In genomic region chr3:60500571-60501527, GRCm38 (mm10) we compare ENCODE assay signal across 8 mouse cellular contexts. TPM values are rescaled to one million over a fixed set of nuclear protein-coding genes. Genes with fewer than 3 reads are reported as not detected.
DNase-seq lines count a peak whose midpoint lies in the region; ATAC-seq lines count a peak whose summit lies in the region.

No protein-coding gene starts in this region.

- H3K4me1 ChIP-seq in hindbrain, embryonic 13.5 days (replicated peaks), result peaks cover 45% of the 10 kb centered on the region

- H3K27me3 ChIP-seq in hindbrain, embryonic 13.5 days, result no peaks in the 10 kb centered on the region

- H3K9me3 ChIP-seq in hindbrain, embryonic 13.5 days, result no peaks in the 10 kb centered on the region

- H3K27ac ChIP-seq in hindbrain, embryonic 13.5 days, result peak overlapping the region; percentile 93

- peak overlapping the region; percentile 91 for H3K4me3 ChIP-seq in hindbrain, embryonic 13.5 days

- H3K9ac ChIP-seq in hindbrain, embryonic 13.5 days, result peak overlapping the region; percentile 91

- under 1% methylated on average over 76 of the region's 96 CpGs for WGBS in hindbrain, embryonic 13.5 days

- H3K4me2 ChIP-seq in hindbrain, embryonic 13.5 days, result peak overlapping the region; percentile 72

- H3K36me3 ChIP-seq in hindbrain, embryonic 13.5 days, result no peaks in the 10 kb centered on the region

- peak; percentile 63 for DNase-seq in R1 (ENCODE audit: low read depth, low spot score)
- peak; percentile 89 to 91 for DNase-seq in cerebellum, postnatal 25 days
- peak; percentile 67 to 71 for DNase-seq in frontal cortex, postnatal 25 days (ENCODE audit: low spot score in 2 of 2)
- peak; percentile 67 for DNase-seq in left cerebral cortex, adult 11 months (ENCODE audit: low spot score)
- DNase-seq in lung, postnatal 36 days, result peak; percentile 85
- DNase-seq in retina, embryonic 14.5 days (ENCODE audit: low spot score), result peak; percentile 71
- DNase-seq in thymus, postnatal 36 days, result peak; percentile 84 to 89

- peak; percentile 93 for ATAC-seq in hindbrain, embryonic 13.5 days (ENCODE audit: low FRiP score)

RNA-seq across cellular contexts. Expression of gene Mbnl1, which starts 28.2 kb away (rescaled TPM):
- 46.9 and 49.9 TPM in 2 replicates for polyA plus RNA-seq in hindbrain, embryonic 13.5 days (2015; fragmentation: Nextera tagmentation; extraction: Ambion mirVana)

Comparison
In these comparisons a context has a peak if more than half of its experiments do, and no peak if none do; other contexts are left out.
1. Peak in every context shown above with its lines: DNase-seq, ATAC-seq, H3K4me3 ChIP-seq and H3K27ac ChIP-seq.